Mouse (Mus musculus) liver, embryonic 15.5 days (tissue): ENCODE data around the gene Rab22a. TPM values are rescaled to one million over a fixed set of nuclear protein-coding genes. Genes with fewer than 3 reads are reported as not detected.
"Not testable (repeated sequence)": the region's sequence is repeated elsewhere in the genome, so short reads cannot be mapped to it uniquely, and the experiment has no call there.

Source experiments
- ATAC-seq: fragments of 200-750 bp; cut with Nextera tagmentation; 2 replicates; pipeline ENCODE4 v1.8.0; 2017; ENCODE audit warnings: moderate number of reproducible peaks, mild to moderate bottlenecking, moderate library complexity; ENCODE audit not compliant: insufficient read depth
- H3K27ac ChIP-seq: fragments of 300-500 bp; sonication (generic); replicated peaks from 2 replicates; pipeline ENCODE4 v1.5.1; 2015; ENCODE audit warnings: mild to moderate bottlenecking, inconsistent platforms
- H3K27me3 ChIP-seq: fragments of 300-500 bp; sonication (generic); 2 replicates; pipeline ENCODE4 v1.6.1; 2015; ENCODE audit warnings: mild to moderate bottlenecking, inconsistent platforms
- H3K36me3 ChIP-seq: fragments of 300-500 bp; sonication (generic); replicated peaks from 2 replicates; pipeline ENCODE4 v1.6.1; 2015; ENCODE audit warnings: moderate library complexity, mild to moderate bottlenecking, inconsistent platforms
- H3K4me1 ChIP-seq: fragments of 300-500 bp; sonication (generic); replicated peaks from 2 replicates; pipeline ENCODE4 v1.6.1; 2015; ENCODE audit warnings: inconsistent platforms
- H3K4me2 ChIP-seq: fragments of 300-500 bp; sonication (generic); 2 replicates; pipeline ENCODE4 v1.6.1; 2015; ENCODE audit warnings: moderate library complexity, mild to moderate bottlenecking, inconsistent platforms
- H3K4me3 ChIP-seq: fragments of 300-500 bp; sonication (generic); replicated peaks from 2 replicates; pipeline ENCODE4 v1.5.1; 2015; ENCODE audit warnings: mild to moderate bottlenecking, inconsistent platforms
- H3K9ac ChIP-seq: fragments of 300-500 bp; sonication (generic); 2 replicates; pipeline ENCODE4 v1.6.1; 2015; ENCODE audit warnings: moderate library complexity, mild to moderate bottlenecking, inconsistent platforms
- H3K9me3 ChIP-seq: fragments of 300-500 bp; sonication (generic); replicated peaks from 2 replicates; pipeline ENCODE4 v1.6.1; 2016; ENCODE audit warnings: inconsistent platforms
- WGBS: fragments of 180-500 bp; shearing (Covaris S2); methylation state at CpG from one replicate; pipeline ENCODE4 v1.1.7; 2015; ENCODE audit warnings: mixed read lengths; ENCODE audit not compliant: insufficient replicate concordance; 5-methylcytosine and 5-hydroxymethylcytosine counted together
- polyA plus RNA-seq: library from polyadenylated mRNA; unstranded; fragments of >200 nt; fragmentation: Nextera tagmentation; extraction: Ambion mirVana; gene quantifications from 2 replicates; pipeline ENCODE4 v1.2.1, GENCODE M21; 2015

Rab22a gene
- polyA plus RNA-seq, 1 experiment from 2014 or later, result 14.6 TPM

DNA sequence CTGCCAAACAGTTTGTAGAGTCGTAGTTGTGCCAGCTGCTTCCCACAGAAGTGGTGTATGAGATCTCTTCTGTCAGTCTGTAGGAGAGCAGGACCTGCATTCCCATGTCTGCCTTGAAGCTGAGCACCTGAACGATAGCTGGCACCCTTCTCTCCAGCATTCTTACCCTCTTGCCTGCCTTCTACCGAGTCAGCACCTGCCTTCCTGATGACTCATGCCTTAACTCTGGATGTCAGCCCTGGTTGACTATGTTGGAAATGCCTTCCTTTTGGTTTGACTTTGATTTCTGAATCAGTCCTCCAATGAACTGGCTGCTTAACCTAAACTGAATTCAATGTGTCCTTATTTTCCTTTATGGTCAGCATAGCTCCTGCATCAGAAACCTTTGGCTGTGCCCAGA is 39.3 kb downstream of the Rab22a start:
- Histone ChIP-seq H3K4me2 (no peak overlapping the region), H3K4me3 (no peak overlapping the region), H3K27ac (no peak overlapping the region), H3K4me1 (no peaks in the 10 kb centered on the region), H3K36me3 (peaks cover 84% of the 10 kb centered on the region), H3K9me3 (no peaks in the 10 kb centered on the region), H3K27me3 (no peaks in the 10 kb centered on the region), H3K9ac (no peak overlapping the region)
- 75% methylated on average over 3 of the region's 3 CpGs for WGBS
- ATAC-seq, result no peak

DNA sequence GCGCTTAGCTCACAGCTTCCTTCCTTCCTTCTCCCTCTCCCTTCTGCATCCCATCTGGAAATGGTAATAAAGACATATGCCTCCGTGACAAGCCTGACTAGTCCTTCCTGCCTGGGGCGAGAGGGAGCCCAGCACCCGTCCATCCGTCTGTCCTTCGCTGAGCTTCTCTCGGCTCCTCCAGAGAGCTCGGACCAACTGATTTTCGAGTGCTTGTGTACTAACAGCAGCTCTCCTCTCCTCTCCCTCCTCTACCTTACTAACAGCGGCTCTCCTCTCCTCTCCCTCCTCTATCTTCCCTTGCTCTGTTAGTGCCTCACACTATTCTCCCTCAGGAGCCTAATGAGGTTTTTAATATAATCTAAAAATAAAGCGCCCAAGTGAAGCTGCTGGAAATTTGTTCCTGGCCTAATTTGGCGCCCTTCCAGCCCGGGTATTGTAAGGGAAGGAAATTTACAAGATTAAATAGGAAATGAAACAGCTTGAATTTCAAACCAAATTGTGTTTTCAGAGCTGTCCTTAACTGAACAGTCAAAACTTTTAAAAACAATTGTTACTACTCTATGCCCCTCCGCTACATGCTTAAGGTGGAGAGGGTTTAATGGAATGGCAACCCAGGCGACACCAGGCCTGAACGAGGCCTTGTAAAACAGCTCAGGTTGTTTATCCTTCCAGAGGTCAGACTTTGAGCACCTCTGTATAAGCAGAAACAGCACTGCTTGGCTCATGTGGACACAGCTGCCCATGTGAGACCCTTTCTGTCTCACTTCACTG is 42.7 kb downstream of the Rab22a start:
- no peak overlapping the region for H3K9ac ChIP-seq
- 78% methylated on average over 16 of the region's 16 CpGs for WGBS
- H3K9me3 ChIP-seq, result no peaks in the 10 kb centered on the region
- no peak overlapping the region for H3K4me2 ChIP-seq
- H3K27me3 ChIP-seq, result no peaks in the 10 kb centered on the region
- no peak overlapping the region for H3K27ac ChIP-seq
- ATAC-seq, result no peak
- H3K4me1 ChIP-seq, result no peaks in the 10 kb centered on the region
- no peak overlapping the region for H3K4me3 ChIP-seq
- H3K36me3 ChIP-seq, result peaks cover 58% of the 10 kb centered on the region

DNA sequence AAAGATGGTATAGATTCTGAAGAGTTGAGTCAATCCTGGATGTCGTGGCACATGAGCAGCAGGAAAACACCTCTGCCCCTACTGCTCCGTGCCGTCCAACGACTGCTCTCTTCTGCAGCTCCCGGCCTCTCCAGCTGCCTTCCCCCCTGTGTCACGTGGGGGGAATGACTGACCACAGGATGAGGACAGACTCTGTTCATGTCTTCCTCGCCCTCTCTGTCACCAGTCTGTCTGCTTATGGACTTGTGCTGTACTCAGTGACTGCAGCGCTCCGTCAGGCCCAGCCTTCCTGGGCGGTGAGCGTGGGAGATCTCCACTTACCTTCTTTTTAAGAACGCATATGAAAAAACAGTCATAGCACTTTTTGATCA is 43.3 kb downstream of the Rab22a start:
- Histone ChIP-seq H3K27me3 (no peaks in the 10 kb centered on the region), H3K36me3 (peaks cover 52% of the 10 kb centered on the region), H3K4me1 (no peaks in the 10 kb centered on the region), H3K4me3 (no peak overlapping the region), H3K4me2 (no peak overlapping the region), H3K9ac (no peak overlapping the region), H3K27ac (no peak overlapping the region), H3K9me3 (no peaks in the 10 kb centered on the region)
- no peak for ATAC-seq
- 79% methylated on average over 12 of the region's 12 CpGs for WGBS

DNA sequence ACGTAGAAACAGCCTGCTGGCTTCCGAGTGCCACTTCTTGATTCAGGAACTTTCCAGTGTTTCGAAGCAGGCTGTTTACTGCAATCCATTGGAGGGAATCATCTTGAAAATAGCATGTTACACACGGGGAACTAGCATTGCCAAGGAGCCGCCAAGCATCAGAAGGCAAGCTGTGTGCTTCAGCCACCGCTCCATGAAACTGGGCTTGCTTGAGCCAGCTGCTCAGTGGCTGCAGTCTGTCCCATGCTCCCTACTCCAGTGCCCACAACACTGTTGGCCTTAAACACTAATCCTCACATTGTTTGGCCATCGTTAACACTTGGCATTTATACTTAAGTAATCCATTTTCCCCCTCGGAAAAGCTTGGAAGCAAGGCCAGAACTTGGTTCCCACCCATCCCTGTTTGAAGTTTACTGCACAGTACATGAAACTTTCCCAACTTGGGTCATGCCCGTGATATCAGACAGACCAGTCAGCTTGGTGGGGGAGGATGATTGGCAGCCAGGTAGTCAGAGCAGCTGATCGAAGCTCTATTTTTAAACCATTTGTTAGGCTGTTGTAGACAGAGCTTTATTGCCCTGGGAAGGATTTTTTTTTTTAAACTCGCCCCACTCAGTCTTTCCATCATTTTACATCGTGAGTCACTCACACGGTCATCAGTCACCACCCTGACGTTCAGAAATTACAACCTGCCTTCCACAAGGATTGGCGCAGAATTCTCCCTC is 46.4 kb downstream of the Rab22a start:
- H3K9ac ChIP-seq, result no peak overlapping the region
- H3K4me3 ChIP-seq, result no peak overlapping the region
- 82% methylated on average over 15 of the region's 15 CpGs for WGBS
- peaks cover 33% of the 10 kb centered on the region for H3K36me3 ChIP-seq
- no peaks in the 10 kb centered on the region for H3K9me3 ChIP-seq
- H3K27me3 ChIP-seq, result no peaks in the 10 kb centered on the region
- H3K4me1 ChIP-seq, result no peaks in the 10 kb centered on the region; the same call in 1 of the 2 replicates
- H3K27ac ChIP-seq, result no peak overlapping the region
- no peak for ATAC-seq
- no peak overlapping the region for H3K4me2 ChIP-seq

DNA sequence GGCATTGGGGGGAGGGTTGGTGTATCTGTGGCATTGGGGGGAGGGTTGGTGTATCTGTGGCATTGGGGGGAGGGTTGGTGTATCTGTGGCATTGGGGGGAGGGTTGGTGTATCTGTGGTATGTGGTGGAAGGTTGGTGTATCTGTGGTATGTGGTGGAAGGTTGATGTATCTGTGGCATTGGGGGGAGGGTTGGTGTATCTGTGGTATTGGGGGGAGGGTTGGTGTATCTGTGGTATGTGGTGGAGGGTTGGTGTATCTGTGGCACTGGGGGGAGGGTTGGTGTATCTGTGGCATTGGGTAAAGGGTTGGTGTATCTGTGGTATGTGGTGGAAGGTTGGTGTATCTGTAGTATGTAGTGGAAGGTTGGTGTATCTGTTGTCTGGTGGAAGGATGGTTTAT is 48.1 kb downstream of the Rab22a start:
- H3K4me3 ChIP-seq, H3K4me1 ChIP-seq, H3K27me3 ChIP-seq, H3K27ac ChIP-seq, H3K4me2 ChIP-seq, H3K9ac ChIP-seq, H3K9me3 ChIP-seq, ATAC-seq: not testable (repeated sequence)
- peaks cover 19% of the 10 kb centered on the region for H3K36me3 ChIP-seq

DNA sequence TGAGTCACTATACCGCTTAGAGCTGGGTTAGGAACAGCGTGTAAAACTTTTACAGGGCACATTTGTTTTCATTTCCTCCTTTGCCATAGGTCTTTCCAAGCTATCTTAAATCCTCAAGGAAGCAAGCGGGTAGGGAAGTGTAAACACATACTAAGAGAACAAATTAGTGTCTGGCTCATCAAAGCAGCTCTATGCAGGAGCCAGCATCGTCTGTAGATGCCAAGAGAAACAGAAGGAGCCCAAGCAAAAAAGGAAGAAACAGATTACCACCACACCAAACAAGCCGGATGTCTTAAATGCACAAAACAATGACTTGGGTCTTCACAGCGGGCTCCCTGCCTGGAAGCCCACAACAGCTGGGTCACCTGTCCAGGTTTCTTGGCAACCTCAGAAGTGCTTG is 50.6 kb downstream of the Rab22a start:
- no peaks in the 10 kb centered on the region for H3K27me3 ChIP-seq
- H3K4me2 ChIP-seq, result no peak overlapping the region
- ATAC-seq, result no peak
- WGBS, result 68% methylated on average over 6 of the region's 6 CpGs
- H3K9me3 ChIP-seq, result no peaks in the 10 kb centered on the region
- H3K27ac ChIP-seq, result no peak overlapping the region
- H3K4me3 ChIP-seq, result no peak overlapping the region
- no peaks in the 10 kb centered on the region; the same call in 1 of the 2 replicates for H3K4me1 ChIP-seq
- no peak overlapping the region for H3K9ac ChIP-seq
- H3K36me3 ChIP-seq, result 0 out of 2 replicates have a peak, but pooled peaks cover 4% of the 10 kb centered on the region

DNA sequence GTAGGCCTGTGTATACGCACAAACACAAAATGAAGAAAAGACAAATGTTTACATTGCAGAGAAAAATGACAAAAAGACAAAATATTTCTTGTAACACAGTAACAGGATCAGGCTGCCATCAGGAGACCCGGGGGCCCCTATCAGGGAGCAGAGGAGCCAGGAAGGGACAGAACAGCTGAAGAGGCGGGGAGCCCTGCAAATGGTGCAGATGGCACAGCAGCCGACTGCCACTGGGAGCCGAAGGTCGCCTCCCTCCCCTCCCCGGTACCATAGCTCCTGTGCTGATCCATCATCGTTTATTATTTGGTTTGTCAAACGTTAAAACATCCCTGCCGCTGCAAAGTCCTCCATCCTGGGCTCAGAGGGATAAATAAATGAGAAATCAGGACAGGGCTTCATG is 53.1 kb downstream of the Rab22a start:
- Histone ChIP-seq H3K36me3 (0 out of 2 replicates have a peak, but pooled peaks cover 4% of the 10 kb centered on the region), H3K4me3 (no peak overlapping the region), H3K9me3 (no peaks in the 10 kb centered on the region), H3K4me2 (no peak overlapping the region), H3K4me1 (no peaks in the 10 kb centered on the region; the same call in 1 of the 2 replicates), H3K9ac (no peak overlapping the region), H3K27me3 (no peaks in the 10 kb centered on the region), H3K27ac (no peak overlapping the region)
- 58% methylated on average over 10 of the region's 10 CpGs for WGBS
- ATAC-seq, result no peak

DNA sequence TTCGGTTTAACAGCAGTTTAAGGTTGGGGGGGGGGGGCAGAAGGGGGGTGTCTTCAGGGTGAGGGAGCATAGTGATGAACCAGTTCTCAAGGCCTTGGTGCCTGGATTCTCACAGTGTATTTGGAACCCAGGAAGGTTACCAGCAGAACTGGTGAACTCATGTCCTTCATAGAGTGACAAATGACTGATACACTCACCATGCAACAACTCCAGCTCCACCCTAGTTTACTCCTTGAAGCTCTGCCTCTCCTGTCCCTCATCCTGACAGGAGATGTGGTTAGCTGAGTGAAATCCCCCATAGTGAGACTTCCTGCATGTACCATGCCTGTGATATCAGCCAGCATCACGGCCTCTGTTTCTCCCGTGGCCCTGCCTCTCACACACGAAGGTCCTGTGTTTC is 53.7 kb downstream of the Rab22a start:
- Histone ChIP-seq H3K27ac (no peak overlapping the region), H3K4me1 (no peaks in the 10 kb centered on the region; the same call in 1 of the 2 replicates), H3K36me3 (0 out of 2 replicates have a peak, but pooled peaks cover 3% of the 10 kb centered on the region), H3K9ac (no peak overlapping the region), H3K4me2 (no peak overlapping the region), H3K4me3 (no peak overlapping the region), H3K27me3 (no peaks in the 10 kb centered on the region), H3K9me3 (no peaks in the 10 kb centered on the region)
- WGBS, result 55% methylated on average over 4 of the region's 4 CpGs
- ATAC-seq, result no peak

DNA sequence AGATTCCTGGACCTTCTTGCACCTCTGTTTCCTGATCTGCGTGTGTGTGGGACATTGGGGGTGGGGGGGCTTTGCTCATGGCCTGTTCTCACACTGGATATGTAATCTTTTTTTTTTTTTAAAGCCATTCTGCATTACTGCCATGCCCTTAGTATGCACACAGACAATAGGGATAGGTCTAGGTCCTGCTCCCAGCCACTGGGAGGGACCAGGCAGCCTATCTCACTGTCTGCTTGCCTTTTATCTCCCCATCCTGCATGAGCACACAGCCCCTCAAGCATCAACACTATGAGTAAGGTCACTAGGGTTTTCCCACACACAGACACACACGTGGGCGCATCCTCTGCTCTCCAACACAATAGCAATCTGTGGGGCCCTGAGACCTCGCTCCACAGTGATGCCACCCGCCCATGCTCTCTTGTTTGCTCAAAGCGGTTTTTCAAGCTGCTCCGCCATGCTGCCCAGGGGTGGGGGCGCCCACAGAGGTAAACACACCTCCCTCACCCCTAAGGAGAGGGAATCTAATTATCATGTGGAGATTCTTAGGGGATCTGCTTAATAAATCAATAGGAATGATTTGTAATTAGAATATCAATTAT is 55.2 kb downstream of the Rab22a start:
- H3K9me3 ChIP-seq, result no peaks in the 10 kb centered on the region
- no peaks in the 10 kb centered on the region for H3K36me3 ChIP-seq
- no peak overlapping the region for H3K4me3 ChIP-seq
- ATAC-seq, result no peak
- H3K4me2 ChIP-seq, result no peak overlapping the region
- H3K27ac ChIP-seq, result no peak overlapping the region
- no peak overlapping the region for H3K9ac ChIP-seq
- 51% methylated on average over 8 of the region's 8 CpGs for WGBS
- H3K27me3 ChIP-seq, result no peaks in the 10 kb centered on the region
- no peaks in the 10 kb centered on the region for H3K4me1 ChIP-seq

DNA sequence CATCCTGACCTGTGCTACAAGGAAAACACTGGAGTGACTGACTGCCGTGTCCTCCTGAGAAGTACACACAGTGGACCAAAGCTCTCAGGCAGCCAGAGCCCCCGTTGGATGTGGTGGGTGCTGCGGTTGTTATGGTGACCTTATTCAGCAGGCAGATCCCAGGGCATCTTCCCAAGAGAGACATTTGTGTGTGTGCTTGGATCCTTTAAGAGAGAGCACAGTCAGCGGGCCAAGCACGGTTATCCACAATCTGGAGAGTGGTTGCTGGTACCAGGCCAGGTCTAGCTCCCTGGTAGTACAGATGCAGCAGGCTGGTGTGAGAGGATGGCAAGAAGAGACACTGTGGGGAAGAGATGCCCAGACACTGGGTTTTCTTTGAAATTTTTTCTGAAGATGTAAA is 57.4 kb downstream of the Rab22a start:
- Histone ChIP-seq H3K27me3 (no peaks in the 10 kb centered on the region), H3K4me1 (no peaks in the 10 kb centered on the region), H3K27ac (no peak overlapping the region), H3K9ac (no peak overlapping the region), H3K4me3 (no peak overlapping the region), H3K36me3 (no peaks in the 10 kb centered on the region), H3K4me2 (no peak overlapping the region), H3K9me3 (no peaks in the 10 kb centered on the region)
- 78% methylated on average over 5 of the region's 5 CpGs for WGBS
- no peak for ATAC-seq

DNA sequence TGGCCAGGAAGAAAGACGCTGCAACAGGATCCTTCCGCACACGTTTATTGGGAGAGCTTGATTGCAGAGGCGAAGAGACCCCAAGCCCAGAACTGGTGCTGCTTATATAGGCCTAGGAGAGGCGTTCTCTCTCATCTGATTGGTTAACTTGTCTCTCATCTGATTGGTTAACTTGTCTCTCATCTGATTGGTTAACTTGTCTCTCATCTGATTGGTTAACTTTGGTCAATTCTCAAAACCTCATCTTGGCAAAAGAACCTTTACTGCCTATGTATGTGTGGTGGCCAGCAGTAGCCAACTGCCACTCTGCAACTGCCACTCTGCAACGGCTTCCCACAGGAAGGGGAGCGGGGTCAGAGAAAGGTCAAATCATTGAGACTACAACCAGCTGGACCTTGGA is 59.6 kb downstream of the Rab22a start, which contains the start of gene 1700010B08Rik:
Gene 1700010B08Rik (plus strand): TSS at position 301 of the 400 bp plus-strand sequence.
- not testable (repeated sequence) for H3K4me2 ChIP-seq, H3K27ac ChIP-seq, H3K9ac ChIP-seq, H3K4me3 ChIP-seq, H3K36me3 ChIP-seq, H3K27me3 ChIP-seq, ATAC-seq, H3K4me1 ChIP-seq, H3K9me3 ChIP-seq
- WGBS, result 71% methylated on average over 6 of the region's 7 CpGs
